Mouse (Mus musculus): ENCODE data around the gene U2af2.
A peak's percentile ranks its signal among the peaks of the same experiment; 100 is the strongest.
"Not testable (repeated sequence)": the region's sequence is repeated elsewhere in the genome, so short reads cannot be mapped to it uniquely, and the experiment has no call there.

U2af2 gene

GRCm38 (mm10) chr7:5073586-5073985 is 11.6 kb downstream of the U2af2 start:
- no peak for DNase-seq (ENCODE audit: low read depth in 2 of 2, low spot score in 2 of 2)

- no peak for DNase-seq (ENCODE audit: low read depth in 2 of 2, low spot score in 2 of 2)
Measured at GRCm38 (mm10) chr7:5074984-5075383, 13.0 kb downstream of the U2af2 start.

GRCm38 (mm10) chr7:5076931-5077330 is 15.0 kb downstream of the U2af2 start:
- no peak for DNase-seq (ENCODE audit: low read depth in 2 of 2, low spot score in 2 of 2)

DNA sequence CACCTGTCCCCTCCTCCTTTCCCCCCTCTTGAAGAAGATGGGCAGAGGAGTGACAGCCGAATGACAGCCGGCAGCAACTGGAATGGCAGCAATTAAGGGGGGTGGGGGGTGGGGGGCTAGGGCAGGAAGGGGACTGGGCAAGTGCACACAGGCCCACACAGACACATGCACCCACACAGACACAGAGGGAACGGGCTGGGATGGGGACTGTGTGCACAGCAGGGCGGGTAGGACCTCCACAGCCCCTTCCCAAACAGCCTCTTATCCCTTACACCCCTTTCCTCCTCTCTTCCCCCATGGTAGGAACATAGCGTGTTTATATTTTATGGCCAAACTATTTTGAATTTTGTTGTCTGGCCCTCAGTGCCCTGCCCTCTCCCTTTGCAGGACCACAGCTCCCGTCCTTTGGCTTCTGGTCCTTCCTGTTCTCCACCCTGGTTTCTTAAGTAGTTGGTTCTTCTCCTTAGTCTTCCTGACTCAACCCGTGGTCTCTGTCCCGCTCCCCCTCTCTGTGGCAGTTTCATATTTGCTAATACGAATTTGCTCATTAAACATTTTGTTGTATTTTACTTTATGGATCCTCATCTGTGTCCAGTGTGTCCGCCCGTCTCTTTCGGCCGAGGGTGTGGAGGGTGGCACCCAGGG is 17.5 kb downstream of the U2af2 start:
- DNase-seq (ENCODE audit: low read depth in 2 of 2, low spot score in 2 of 2), result not testable (repeated sequence)

- DNase-seq (ENCODE audit: low read depth in 2 of 2, low spot score in 2 of 2), result peak; percentile 94
Measured at GRCm38 (mm10) chr7:5080010-5080751, 18.2 kb downstream of the U2af2 start, which contains the start of gene Epn1. Epn1 (plus strand) TSS chr7:5080235.

- no peak for DNase-seq (ENCODE audit: low read depth in 2 of 2, low spot score in 2 of 2)
Measured at GRCm38 (mm10) chr7:5080815-5081214, 18.9 kb downstream of the U2af2 start.

GRCm38 (mm10) chr7:5081241-5081640 is 19.3 kb downstream of the U2af2 start:
- DNase-seq (ENCODE audit: low read depth in 2 of 2, low spot score in 2 of 2), result no peak

GRCm38 (mm10) chr7:5081939-5082338 is 20.0 kb downstream of the U2af2 start:
- DNase-seq (ENCODE audit: low read depth in 2 of 2, low spot score in 2 of 2), result no peak

DNA sequence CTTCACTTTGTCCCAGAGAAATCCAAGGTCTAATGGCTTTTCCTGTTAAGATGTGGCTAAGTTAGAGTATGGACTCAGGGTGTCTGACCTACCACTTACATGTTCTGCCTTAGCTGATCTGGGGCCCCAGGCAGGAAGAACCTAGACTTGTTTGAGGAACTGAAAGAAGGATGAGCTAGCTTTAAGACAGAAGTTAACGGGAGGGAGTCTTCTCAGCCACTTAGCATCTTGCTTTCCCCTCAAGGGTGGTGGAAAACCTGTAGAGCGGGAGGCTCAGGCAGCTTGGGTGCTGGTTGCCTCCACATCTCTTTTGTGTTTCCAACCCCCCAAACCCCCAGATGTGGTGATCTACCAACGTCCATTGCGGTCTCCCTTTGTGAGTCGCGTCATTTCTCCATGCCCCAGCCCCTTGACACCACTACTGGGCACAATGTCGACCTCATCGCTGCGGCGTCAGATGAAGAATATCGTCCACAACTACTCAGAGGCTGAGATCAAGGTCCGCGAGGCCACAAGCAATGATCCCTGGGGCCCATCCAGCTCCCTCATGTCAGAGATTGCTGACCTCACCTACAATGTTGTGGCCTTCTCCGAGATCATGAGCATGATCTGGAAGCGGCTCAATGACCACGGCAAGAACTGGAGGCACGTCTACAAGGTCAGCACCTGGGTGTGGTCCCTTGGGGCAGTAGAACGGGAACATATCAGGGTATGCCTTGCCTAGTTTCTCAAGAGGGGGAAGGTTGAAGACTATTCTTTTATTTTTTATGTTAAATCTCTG is 21.6 kb downstream of the U2af2 start:
- no peak for DNase-seq (ENCODE audit: low read depth in 2 of 2, low spot score in 2 of 2)

DNA sequence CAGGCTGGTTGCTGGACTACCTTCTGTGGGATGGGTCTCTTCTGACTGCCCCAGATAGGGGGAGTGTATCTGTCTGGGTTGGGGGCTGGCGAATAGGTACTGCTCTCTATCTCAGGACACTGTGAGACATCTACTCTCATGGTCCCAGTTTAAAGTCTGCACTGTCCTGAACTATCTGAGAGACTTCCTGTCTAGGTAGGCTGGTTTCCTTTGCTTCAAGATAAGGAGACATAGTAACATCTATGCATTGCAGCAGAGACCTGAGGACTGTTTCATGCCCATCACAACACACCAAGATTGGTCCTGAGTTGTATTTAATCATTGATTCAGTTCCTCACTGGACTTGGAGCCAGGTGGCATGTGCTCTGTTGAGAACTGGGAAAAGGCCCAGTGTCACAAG is 23.6 kb downstream of the U2af2 start:
- DNase-seq (ENCODE audit: low read depth in 2 of 2, low spot score in 2 of 2), result no peak

DNA sequence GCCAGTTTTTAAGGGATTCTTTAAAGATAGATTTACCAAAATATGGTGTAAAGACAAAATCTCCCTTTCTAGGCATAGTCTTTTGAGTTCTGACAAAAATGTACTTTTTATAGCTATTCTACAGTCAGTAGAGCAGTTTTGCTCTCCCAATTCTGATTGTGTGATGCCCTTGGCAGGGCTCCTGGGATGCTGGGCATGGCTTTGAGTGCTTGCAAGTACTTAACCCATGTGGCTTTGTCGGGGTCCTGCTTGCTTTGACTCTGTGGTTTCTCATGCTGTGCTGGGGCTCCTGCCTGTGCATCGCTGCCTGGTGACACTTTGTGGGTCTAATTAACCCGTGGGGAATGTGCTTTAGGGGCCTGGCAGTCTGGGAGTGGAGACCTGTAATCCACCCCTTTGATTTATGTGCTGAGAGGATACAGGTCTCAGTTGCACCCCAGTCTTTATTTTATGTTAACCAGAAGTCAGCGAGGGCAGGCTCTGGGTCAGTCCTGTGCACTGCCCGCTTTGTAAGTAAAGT is 25.0 kb downstream of the U2af2 start:
- DNase-seq (ENCODE audit: low read depth in 2 of 2, low spot score in 2 of 2), result no peak

DNA sequence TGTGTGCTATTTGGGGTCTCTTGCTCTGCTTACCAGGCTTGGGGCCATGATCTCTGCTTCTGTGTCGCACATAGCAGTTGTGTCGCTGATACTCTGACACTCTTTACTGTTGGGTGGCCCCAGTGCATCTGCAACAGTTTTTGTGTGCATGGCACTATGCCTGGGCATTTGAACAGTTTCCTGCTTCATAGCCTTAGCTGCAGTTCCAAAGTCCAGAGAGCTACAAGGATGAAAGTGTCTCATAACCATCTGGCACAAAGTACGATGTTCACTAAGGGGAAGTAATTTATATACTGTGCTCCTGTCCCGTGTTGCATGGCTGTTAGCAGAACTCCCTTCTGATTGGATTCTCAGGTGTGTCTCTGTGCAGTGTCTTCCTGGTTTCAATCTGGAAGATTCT is 25.9 kb downstream of the U2af2 start:
- DNase-seq (ENCODE audit: low read depth in 2 of 2, low spot score in 2 of 2), result no peak

DNA sequence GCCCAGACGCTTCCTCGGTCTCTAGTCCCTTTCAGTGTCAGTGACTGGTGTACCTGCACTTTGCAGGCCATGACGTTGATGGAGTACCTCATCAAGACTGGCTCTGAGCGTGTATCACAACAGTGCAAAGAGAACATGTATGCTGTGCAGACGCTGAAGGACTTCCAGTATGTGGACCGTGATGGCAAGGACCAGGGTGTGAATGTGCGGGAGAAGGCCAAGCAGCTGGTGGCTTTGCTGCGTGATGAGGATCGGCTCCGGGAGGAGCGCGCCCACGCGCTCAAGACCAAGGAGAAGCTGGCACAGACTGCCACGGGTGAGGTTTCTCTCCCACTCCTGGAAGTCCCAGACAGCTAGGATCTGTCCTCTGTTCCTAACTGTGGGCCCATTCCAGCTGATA is 27.9 kb downstream of the U2af2 start:
- no peak for DNase-seq (ENCODE audit: low read depth in 2 of 2, low spot score in 2 of 2)

DNA sequence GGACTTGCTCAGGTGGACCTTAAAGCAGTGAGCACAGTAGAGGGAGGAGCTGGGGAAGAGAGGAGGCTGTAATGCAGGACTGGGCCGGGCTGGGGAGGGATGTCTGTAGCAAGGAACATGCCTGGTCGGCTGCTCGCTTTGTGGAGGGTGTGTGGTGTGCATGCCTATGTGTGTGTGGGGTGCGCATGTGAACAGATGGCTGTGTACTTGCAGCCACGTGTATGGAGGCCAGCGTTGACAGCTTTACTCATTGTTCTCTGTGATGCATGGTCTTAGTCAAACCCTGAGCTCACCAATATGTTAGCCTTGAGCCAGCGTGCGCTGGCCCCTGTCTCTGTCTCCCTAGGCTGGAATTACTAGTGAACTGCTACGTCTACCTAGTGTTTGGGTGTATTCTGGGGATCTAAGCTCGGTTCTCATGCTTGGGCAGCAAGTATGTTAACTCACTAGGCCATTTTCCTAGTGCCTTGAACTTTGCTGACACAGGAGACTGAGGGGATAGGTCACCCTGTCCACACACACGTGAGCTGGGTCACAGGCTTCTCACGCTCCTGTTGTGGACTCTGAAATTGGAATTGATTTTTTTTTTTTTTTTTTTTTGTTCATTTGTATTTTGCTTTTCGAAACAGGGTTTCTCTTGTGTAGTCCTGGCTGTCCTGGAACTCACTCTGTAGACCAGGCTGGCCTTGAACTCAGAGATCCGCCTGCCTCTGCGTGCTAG is 29.2 kb downstream of the U2af2 start:
- DNase-seq (ENCODE audit: low read depth in 2 of 2, low spot score in 2 of 2), result no peak

GRCm38 (mm10) chr7:5092381-5092780 is 30.4 kb downstream of the U2af2 start:
- DNase-seq (ENCODE audit: low read depth in 2 of 2, low spot score in 2 of 2), result no peak

DNA sequence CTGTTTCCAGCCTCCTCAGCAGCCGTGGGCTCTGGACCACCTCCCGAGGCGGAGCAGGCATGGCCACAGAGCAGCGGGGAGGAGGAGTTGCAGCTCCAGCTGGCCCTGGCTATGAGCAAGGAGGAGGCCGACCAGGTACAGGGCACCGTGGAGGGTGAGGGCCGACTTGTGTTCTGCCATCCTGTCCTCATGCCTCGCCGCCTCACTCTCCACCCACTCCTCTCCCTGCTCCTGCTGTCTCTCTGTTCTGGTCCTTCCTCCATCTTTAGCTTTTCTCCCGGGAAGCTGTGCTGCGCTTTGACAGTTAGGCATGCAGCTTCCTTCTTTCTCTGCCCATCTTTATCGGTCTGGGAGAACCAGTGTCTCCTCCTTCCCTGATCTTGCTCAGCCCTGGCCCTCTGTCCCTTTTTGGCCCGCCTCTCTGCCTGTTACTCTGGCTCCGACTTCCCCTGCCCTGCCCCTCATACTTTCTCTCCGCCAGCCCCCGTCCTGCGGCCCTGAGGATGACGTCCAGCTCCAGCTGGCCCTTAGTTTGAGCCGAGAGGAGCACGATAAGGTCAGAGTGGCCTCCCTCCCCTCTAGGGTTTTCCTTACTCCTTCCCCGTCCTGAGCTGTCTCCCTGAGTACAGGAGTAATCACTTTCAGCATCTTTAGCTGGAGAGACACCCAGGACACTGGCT is 31.0 kb downstream of the U2af2 start:
- DNase-seq (ENCODE audit: low read depth in 2 of 2, low spot score in 2 of 2), result no peak

GRCm38 (mm10) chr7:5098769-5099168 is 36.8 kb downstream of the U2af2 start:
- no peak for DNase-seq (ENCODE audit: low read depth in 2 of 2, low spot score in 2 of 2)

DNA sequence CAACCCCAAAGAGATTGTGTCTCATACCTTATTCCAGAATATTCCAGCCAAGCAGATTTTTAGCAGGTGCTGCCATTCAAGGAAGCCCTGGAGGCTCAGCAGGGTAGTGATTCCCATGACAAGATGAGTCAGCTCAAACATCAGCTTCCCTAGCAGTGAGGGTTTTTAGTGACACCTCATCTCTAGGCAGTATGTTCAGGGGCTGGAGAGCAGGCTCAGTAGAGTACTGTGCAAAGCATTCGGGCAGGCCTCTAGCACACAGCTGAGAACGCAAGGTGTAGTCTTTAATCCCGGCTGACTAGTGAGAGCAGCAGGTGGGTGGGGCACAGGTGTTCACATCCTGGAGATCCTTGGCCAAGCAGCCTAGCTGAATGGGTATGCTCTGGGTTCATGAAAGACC is 37.9 kb downstream of the U2af2 start:
- DNase-seq (ENCODE audit: low read depth in 2 of 2, low spot score in 2 of 2), result no peak

- DNase-seq (ENCODE audit: low read depth in 2 of 2, low spot score in 2 of 2), result no peak
Measured at GRCm38 (mm10) chr7:5101066-5101663, 39.2 kb downstream of the U2af2 start.

DNA sequence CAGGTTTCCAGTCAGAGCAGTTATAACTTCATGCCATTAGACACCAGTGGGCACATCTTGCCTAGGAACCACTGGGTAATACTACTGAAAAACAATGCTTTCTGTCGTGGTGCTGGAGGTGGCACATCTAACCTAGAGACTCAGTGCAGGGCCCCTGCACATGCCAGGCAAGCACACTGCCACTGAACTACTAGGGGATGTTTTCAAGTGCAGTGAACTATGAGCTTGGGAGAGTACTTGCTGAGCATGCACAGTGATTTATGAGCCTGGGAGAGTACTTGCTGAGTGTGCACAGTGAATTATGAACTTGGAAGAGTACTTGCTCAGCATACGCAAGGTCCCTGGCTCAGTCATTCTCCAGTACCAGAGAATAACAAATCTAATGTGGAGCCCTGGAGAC is 40.6 kb downstream of the U2af2 start:
- no peak for DNase-seq (ENCODE audit: low read depth in 2 of 2, low spot score in 2 of 2)
